Mouse (Mus musculus) liver, adult 2 months (tissue): ENCODE measurements around the gene Chst15. TPM values are rescaled to one million over a fixed set of nuclear protein-coding genes. Genes with fewer than 3 reads are reported as not detected.
A peak's percentile ranks its signal among the peaks of the same experiment; 100 is the strongest.

Experiments
- DNase-seq: peaks from one replicate; pipeline ENCODE4 v3.0.0-alpha.2; 2011; ENCODE audit warnings: low read depth, low spot score; ENCODE audit errors: extremely low read depth
- H3K27ac ChIP-seq: fragments of 200-500 bp; replicated peaks from 2 replicates; pipeline ENCODE4 v1.5.1; 2012; ENCODE audit warnings: low read depth, mild to moderate bottlenecking, control low read depth, inconsistent platforms, low read length; ENCODE audit not compliant: insufficient read depth
- H3K27me3 ChIP-seq: fragments of 200-500 bp; 2 replicates; pipeline ENCODE4 v1.6.1; 2012; ENCODE audit warnings: mild to moderate bottlenecking, moderate library complexity, low read length, inconsistent platforms; ENCODE audit not compliant: control insufficient read depth, insufficient read depth
- H3K36me3 ChIP-seq: fragments of 200-500 bp; 2 replicates; pipeline ENCODE4 v1.6.1; 2012; ENCODE audit warnings: low read length, inconsistent platforms; ENCODE audit not compliant: control insufficient read depth, insufficient read depth
- H3K4me1 ChIP-seq: fragments of 200-500 bp; 2 replicates; pipeline ENCODE4 v1.6.1; 2011; ENCODE audit warnings: low read length; ENCODE audit not compliant: control insufficient read depth, insufficient read depth
- H3K4me3 ChIP-seq: fragments of 200-500 bp; 2 replicates; pipeline ENCODE4 v1.5.1; 2011; ENCODE audit warnings: low read depth, mild to moderate bottlenecking, control low read depth, low read length, moderate library complexity; ENCODE audit not compliant: insufficient read depth
- H3K79me2 ChIP-seq: fragments of 200-500 bp; 2 replicates; pipeline ENCODE4 v1.6.1; 2012; ENCODE audit warnings: inconsistent platforms, mild to moderate bottlenecking, low read length, moderate library complexity; ENCODE audit not compliant: control insufficient read depth, insufficient read depth
- H3K9ac ChIP-seq: fragments of 200-500 bp; 2 replicates; pipeline ENCODE4 v1.6.1; 2012; ENCODE audit warnings: low read depth, mild to moderate bottlenecking, control low read depth, inconsistent platforms, low read length
- CTCF ChIP-seq: fragments of 200-500 bp; IDR thresholded peaks from 2 replicates; pipeline ENCODE4 v1.5.1; 2011; ENCODE audit warnings: low read depth, low read length, control low read depth
- POLR2A ChIP-seq: fragments of 200-500 bp; IDR thresholded peaks from 2 replicates; pipeline ENCODE4 v1.6.1; 2011; ENCODE audit warnings: low read length, control low read depth; ENCODE audit not compliant: insufficient read depth; ENCODE audit errors: extremely low read depth
- WGBS: fragments of 180-500 bp; shearing (Covaris S2); methylation state at CpG from one replicate; pipeline ENCODE4 v1.1.7; 2018; 5-methylcytosine and 5-hydroxymethylcytosine counted together
- polyA plus RNA-seq: library from polyadenylated mRNA; depleted of rRNA; stranded (reverse); fragments of >200 nt; gene quantifications from 2 replicates; pipeline ENCODE4 v1.2.3, GENCODE M21; 2012
- total RNA-seq: library from RNA; depleted of rRNA; stranded (reverse); fragments of >200 nt; gene quantifications from 2 replicates; pipeline ENCODE4 v1.2.3, GENCODE M21; 2014

Gene Chst15
- total and polyA plus RNA-seq, 2 experiments, result 4.3 to 6.5 TPM

DNA sequence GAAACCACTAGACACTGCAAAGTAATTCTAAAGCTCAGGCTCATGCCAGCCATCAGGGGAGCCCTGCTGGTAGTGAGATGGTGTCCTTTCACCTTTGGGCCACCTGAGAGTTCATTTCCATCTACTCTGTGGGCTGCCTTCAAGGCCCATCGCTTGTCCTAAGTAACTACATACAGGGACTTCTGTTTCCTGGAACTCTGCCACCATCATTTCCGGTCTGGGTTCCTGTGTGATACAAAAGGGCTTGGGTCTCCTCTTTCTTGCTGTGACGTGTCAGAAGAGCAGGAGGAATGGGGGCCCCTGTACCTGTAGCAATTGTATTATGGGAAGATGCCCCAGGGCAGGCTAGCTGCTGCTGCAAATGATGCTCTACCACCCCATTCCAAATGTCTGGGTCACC is 78.1 kb downstream of the Chst15 start:
- DNase-seq, result no peak
- H3K4me3 ChIP-seq, result no peak overlapping the region
- H3K27me3 ChIP-seq, result no peaks in the 10 kb centered on the region
- H3K36me3 ChIP-seq, result 0 out of 2 replicates have a peak, but pooled peaks cover 2% of the 10 kb centered on the region
- H3K79me2 ChIP-seq, result no peaks in the 10 kb centered on the region
- TF ChIP-seq CTCF (no peak), POLR2A (no peak)
- 74% methylated on average over 3 of the region's 3 CpGs for WGBS
- H3K9ac ChIP-seq, result no peak overlapping the region
- H3K27ac ChIP-seq, result no peak overlapping the region
- peaks cover 13% of the 10 kb centered on the region for H3K4me1 ChIP-seq

DNA sequence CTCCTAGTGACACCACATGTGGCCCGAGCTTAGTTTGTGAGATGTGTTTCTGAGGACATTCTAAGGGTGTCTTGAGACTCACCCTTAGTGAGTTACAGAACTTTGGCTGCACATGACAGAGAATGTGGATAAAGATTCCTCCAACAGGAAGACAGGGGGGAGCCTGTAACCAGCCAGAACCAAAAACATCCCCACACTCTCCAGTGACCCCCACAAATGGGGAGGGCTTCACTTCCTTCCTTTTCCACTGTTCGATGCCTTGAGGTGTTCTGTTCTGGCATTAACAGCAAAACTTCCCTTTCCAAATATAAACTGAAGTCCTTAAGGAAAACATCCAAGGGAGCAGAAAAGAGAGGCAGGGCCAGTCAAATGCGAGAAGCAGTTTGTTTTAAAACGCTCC is 79.8 kb downstream of the Chst15 start:
- WGBS, result 61% methylated on average over 4 of the region's 4 CpGs
- no peak overlapping the region for H3K9ac ChIP-seq
- no peak for DNase-seq
- H3K4me3 ChIP-seq, result no peak overlapping the region
- peaks cover 5% of the 10 kb centered on the region for H3K4me1 ChIP-seq
- H3K27ac ChIP-seq, result peak overlapping the region; percentile 57
- H3K79me2 ChIP-seq, result no peaks in the 10 kb centered on the region
- TF ChIP-seq POLR2A (no peak), CTCF (no peak)
- H3K27me3 ChIP-seq, result no peaks in the 10 kb centered on the region
- 0 out of 2 replicates have a peak, but pooled peaks cover 2% of the 10 kb centered on the region for H3K36me3 ChIP-seq

DNA sequence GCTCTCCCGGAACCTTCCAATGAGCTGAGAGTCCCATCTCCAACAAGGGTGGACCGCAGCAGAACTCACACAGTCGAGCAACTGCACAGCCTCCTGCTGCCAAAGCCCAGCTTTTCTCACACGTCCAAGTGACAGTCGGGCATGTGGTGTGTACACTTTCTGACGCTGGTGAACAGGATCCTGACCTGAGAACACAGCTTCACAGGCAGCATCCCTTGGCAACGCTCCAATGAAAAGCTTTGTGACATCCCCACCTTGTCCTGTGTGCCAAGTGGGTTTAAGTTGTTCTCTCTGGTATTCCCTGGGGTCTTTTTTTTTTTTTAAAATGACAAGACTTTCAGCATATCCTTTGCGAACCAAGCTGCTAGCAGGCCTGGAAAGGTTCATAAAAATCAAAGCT is 80.2 kb downstream of the Chst15 start:
- Histone ChIP-seq H3K27ac (no peak overlapping the region), H3K9ac (no peak overlapping the region), H3K4me3 (no peak overlapping the region), H3K4me1 (peaks cover 5% of the 10 kb centered on the region), H3K27me3 (no peaks in the 10 kb centered on the region), H3K36me3 (0 out of 2 replicates have a peak, but pooled peaks cover 2% of the 10 kb centered on the region), H3K79me2 (no peaks in the 10 kb centered on the region)
- 75% methylated on average over 8 of the region's 8 CpGs for WGBS
- TF ChIP-seq CTCF, result no peak
- no peak for TF ChIP-seq POLR2A
- no peak for DNase-seq

DNA sequence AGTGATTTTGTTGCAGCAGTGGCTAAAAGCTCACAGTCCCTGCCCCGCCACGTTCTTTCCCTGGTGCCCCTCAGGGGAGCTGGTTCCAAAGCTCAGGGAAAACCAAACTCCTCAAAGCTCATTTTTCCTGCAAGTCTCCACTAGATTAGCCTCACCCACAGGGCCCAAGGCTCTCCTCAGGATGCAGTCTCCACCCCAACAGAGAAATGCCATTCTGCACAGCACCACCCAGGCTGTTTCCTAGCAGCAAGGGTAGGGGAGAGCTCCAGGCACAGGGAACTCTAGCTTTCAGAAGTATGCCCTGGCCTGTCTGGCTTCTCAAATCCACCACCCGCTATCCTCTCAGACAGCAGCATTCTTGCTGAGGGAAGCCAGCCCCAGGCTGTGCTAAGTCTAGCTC is 82.8 kb downstream of the Chst15 start:
- H3K27me3 ChIP-seq, result no peaks in the 10 kb centered on the region
- 0 out of 2 replicates have a peak, but pooled peaks cover 2% of the 10 kb centered on the region for H3K36me3 ChIP-seq
- peaks cover 5% of the 10 kb centered on the region for H3K4me1 ChIP-seq
- TF ChIP-seq CTCF (no peak), POLR2A (no peak)
- DNase-seq, result no peak
- no peak overlapping the region for H3K4me3 ChIP-seq
- no peak overlapping the region for H3K27ac ChIP-seq
- 82% methylated on average over 3 of the region's 3 CpGs for WGBS
- H3K79me2 ChIP-seq, result no peaks in the 10 kb centered on the region
- H3K9ac ChIP-seq, result no peak overlapping the region

DNA sequence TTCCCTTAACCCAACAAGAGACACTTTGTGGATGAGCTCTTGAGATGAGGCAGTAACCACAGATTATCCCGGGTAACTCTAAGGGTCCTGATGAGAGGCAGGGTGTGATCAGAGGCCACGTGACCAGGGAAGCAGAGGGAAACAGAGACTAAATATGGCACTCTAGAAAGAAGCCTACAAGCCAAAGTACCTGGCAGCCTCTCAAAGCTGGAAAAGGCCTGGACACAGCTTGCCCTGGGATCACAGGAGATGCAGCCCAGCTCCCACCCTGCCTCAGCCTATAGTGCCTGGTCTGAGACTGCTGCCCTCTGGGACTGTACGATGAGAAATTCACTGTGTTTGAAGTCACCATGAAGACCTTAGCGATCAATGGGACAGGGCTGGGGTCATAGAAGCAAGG is 83.3 kb downstream of the Chst15 start:
- no peak overlapping the region for H3K9ac ChIP-seq
- H3K27me3 ChIP-seq, result no peaks in the 10 kb centered on the region
- 75% methylated on average over 4 of the region's 4 CpGs for WGBS
- no peak overlapping the region for H3K27ac ChIP-seq
- H3K79me2 ChIP-seq, result no peaks in the 10 kb centered on the region
- TF ChIP-seq POLR2A, result no peak
- TF ChIP-seq CTCF, result no peak
- DNase-seq, result no peak
- no peak overlapping the region for H3K4me3 ChIP-seq
- 0 out of 2 replicates have a peak, but pooled peaks cover 2% of the 10 kb centered on the region for H3K36me3 ChIP-seq
- peaks cover 5% of the 10 kb centered on the region for H3K4me1 ChIP-seq

DNA sequence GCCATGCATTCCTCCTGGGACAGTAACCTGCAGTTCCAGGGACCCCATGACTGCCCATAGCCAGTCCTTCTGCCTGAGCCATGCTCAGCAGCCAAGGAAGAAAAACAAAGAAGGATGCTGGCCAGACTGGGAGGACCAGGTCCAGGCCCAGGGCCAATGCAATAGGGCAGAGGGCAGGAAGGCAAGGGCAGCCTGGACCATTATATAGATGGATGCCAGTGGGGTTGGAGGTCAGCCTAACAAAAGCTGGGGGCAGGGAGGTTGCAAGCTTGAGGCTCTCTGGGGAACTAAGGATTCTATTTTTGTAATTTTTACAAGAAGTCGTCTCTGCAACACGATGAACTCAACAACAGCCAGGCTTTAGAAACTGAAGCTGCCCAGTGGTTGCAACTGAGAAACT is 84.1 kb downstream of the Chst15 start:
- TF ChIP-seq POLR2A, result no peak
- TF ChIP-seq CTCF, result no peak
- H3K4me1 ChIP-seq, result peaks cover 5% of the 10 kb centered on the region
- H3K27ac ChIP-seq, result no peak overlapping the region
- H3K9ac ChIP-seq, result no peak overlapping the region
- H3K4me3 ChIP-seq, result no peak overlapping the region
- no peaks in the 10 kb centered on the region for H3K27me3 ChIP-seq
- WGBS, result 62% methylated on average over 2 of the region's 2 CpGs
- no peak for DNase-seq
- H3K36me3 ChIP-seq, result 0 out of 2 replicates have a peak, but pooled peaks cover 2% of the 10 kb centered on the region
- no peaks in the 10 kb centered on the region for H3K79me2 ChIP-seq
